Mouse (Mus musculus): ENCODE measurements around the gene Mindy4b-ps. TPM values are rescaled to one million over a fixed set of nuclear protein-coding genes. Genes with fewer than 3 reads are reported as not detected.

Mindy4b-ps gene
- polyA plus RNA-seq, 1 experiment from 2014 or later = not detected

DNA sequence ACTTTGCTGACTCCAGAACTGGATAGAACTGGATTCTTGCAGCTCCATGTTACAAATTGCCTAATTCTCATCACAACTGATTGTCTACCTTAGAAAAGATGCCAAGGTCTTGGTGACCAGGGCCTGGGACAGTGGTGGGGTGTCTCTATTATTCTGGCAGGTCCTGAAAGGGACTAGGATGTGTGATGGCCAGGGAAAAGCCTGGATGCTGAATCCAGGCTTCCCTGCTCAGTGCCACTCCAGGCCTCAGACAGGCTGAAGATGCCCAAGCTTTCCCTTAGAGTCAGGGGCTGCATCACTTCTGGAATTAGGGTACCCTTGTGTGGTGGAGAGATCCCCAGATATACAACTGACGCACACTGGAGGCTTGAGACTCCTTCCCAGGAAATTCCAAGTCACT, 7.8 kb upstream of the Mindy4b-ps start:
- Histone ChIP-seq H3K36me3 (replicated peaks; ENCODE audit: control insufficient read depth, insufficient read depth, low read depth, low read length) (no peaks in the 10 kb centered on the region), H3K9ac (replicated peaks; ENCODE audit: low read length) (no peak overlapping the region), H3K27me3 (ENCODE audit: control insufficient read depth, insufficient read depth, low read length) (no peaks in the 10 kb centered on the region), H3K4me2 (ENCODE audit: low read depth, low read length) (no peak overlapping the region), H3K4me3 (ENCODE audit: low read depth, low read length) (no peak overlapping the region), H3K4me1 (ENCODE audit: control insufficient read depth, insufficient read depth, low read length) (no peaks in the 10 kb centered on the region), H3K27ac (replicated peaks; ENCODE audit: low read depth, low read length) (no peak overlapping the region), H3K9me3 (replicated peaks; ENCODE audit: control insufficient read depth, low read length) (no peaks in the 10 kb centered on the region)
- DNase-seq (ENCODE audit: low spot score) (no peak), ATAC-seq (replicated peaks; ENCODE audit: insufficient number of reproducible peaks, low FRiP score, low TSS enrichment, low read depth) (no peak)
- 90% methylated on average over 1 of the region's 1 CpGs for WGBS

DNA sequence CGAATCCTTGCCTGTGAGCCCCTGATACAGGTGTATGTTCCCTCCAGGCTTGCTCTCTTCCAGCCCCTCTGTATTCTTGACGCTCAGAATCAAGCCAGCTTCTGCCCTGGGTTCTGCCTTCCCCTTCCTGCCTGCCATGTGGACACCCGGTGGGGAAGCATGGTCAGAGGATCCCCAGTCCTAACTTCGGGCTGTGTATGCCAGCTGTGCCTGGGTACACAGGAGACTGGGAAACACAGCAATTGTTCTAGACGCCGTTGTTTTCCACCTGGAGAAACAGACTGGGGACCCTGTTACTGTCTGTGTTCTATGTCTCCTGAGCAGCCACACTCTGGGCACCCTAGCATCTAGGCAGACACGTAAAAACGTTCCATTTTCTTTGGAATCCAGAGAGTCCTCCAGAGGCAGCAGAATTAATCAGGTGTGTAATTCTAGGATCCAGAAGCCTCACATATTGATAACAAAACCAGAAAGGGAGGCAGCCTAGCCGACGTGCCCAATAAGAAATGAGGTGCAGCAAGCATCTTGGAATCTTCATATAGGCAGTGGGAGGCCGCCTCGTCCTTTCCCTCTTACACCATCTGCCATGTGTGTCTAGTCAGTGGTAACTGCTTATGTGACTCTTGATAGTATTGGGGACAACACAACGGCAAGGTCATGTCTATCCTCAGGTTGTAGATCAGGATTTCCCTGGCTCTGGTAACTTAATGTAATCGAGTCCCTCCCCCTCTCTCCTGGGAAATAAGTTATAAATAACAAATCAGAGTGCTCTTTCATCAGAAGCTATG, 6.4 kb upstream of the Mindy4b-ps start:
- no peak overlapping the region for H3K4me2 ChIP-seq (ENCODE audit: low read depth, low read length)
- H3K36me3 ChIP-seq (replicated peaks; ENCODE audit: control insufficient read depth, insufficient read depth, low read depth, low read length) = no peaks in the 10 kb centered on the region
- ATAC-seq (replicated peaks; ENCODE audit: insufficient number of reproducible peaks, low FRiP score, low TSS enrichment, low read depth) (no peak), DNase-seq (ENCODE audit: low spot score) (no peak)
- no peaks in the 10 kb centered on the region for H3K27me3 ChIP-seq (ENCODE audit: control insufficient read depth, insufficient read depth, low read length)
- no peak overlapping the region for H3K27ac ChIP-seq (replicated peaks; ENCODE audit: low read depth, low read length)
- WGBS = 81% methylated on average over 14 of the region's 14 CpGs
- H3K9me3 ChIP-seq (replicated peaks; ENCODE audit: control insufficient read depth, low read length) = no peaks in the 10 kb centered on the region
- no peak overlapping the region for H3K4me3 ChIP-seq (ENCODE audit: low read depth, low read length)
- no peak overlapping the region for H3K9ac ChIP-seq (replicated peaks; ENCODE audit: low read length)
- H3K4me1 ChIP-seq (ENCODE audit: control insufficient read depth, insufficient read depth, low read length) = no peaks in the 10 kb centered on the region

DNA sequence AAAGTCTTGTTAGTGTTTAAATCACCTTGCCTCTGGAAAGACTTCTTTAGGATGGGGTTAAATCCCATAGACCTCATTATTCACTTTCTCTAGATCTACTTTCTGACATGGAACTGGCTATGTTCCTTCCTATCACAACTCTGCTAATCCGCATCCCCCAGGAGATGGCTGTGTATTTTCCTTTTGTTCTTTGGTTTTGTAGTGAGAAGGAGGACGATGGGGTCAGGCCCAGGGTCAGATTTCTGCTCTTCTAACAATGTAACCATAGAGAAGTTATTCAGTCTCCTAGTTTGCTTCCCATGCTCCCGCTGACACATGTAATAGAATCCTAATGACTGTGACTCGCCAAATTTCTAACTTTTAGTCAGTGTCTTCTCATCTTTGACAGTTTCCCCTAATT, 4.2 kb upstream of the Mindy4b-ps start:
- ATAC-seq (replicated peaks; ENCODE audit: insufficient number of reproducible peaks, low FRiP score, low TSS enrichment, low read depth) (no peak), DNase-seq (ENCODE audit: low spot score) (no peak)
- Histone ChIP-seq H3K9ac (replicated peaks; ENCODE audit: low read length) (no peak overlapping the region), H3K36me3 (replicated peaks; ENCODE audit: control insufficient read depth, insufficient read depth, low read depth, low read length) (no peaks in the 10 kb centered on the region), H3K27me3 (ENCODE audit: control insufficient read depth, insufficient read depth, low read length) (no peaks in the 10 kb centered on the region), H3K9me3 (replicated peaks; ENCODE audit: control insufficient read depth, low read length) (no peaks in the 10 kb centered on the region), H3K4me2 (ENCODE audit: low read depth, low read length) (no peak overlapping the region), H3K4me1 (ENCODE audit: control insufficient read depth, insufficient read depth, low read length) (no peaks in the 10 kb centered on the region), H3K27ac (replicated peaks; ENCODE audit: low read depth, low read length) (no peak overlapping the region), H3K4me3 (ENCODE audit: low read depth, low read length) (no peak overlapping the region)
- WGBS = 12% methylated on average over 4 of the region's 4 CpGs

DNA sequence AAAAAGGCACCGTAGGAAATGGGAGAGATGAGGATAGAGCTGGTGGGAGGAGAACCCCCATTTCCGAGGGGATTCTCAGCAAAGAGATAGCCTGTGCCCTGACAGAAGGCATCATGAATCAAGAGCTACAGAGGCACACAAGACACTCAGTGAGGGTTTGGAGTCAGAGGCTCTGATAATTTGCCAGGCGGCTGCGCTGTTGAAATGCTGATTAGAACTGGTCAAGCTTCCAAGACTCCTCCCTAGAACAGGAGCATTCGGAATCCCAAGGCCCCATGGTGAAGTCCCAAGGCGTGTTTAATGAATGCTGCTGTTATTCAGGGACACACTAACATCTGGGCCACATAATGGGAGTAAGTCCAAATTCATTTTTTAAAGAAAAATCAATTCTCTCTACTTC, 4.8 kb downstream of the Mindy4b-ps start:
- H3K36me3 ChIP-seq (replicated peaks; ENCODE audit: control insufficient read depth, insufficient read depth, low read depth, low read length) = no peaks in the 10 kb centered on the region
- no peak overlapping the region for H3K4me2 ChIP-seq (ENCODE audit: low read depth, low read length)
- no peak overlapping the region for H3K4me3 ChIP-seq (ENCODE audit: low read depth, low read length)
- no peaks in the 10 kb centered on the region for H3K27me3 ChIP-seq (ENCODE audit: control insufficient read depth, insufficient read depth, low read length)
- ATAC-seq (replicated peaks; ENCODE audit: insufficient number of reproducible peaks, low FRiP score, low TSS enrichment, low read depth) (no peak), DNase-seq (ENCODE audit: low spot score) (no peak)
- no peaks in the 10 kb centered on the region for H3K4me1 ChIP-seq (ENCODE audit: control insufficient read depth, insufficient read depth, low read length)
- H3K9me3 ChIP-seq (replicated peaks; ENCODE audit: control insufficient read depth, low read length) = no peaks in the 10 kb centered on the region
- H3K27ac ChIP-seq (replicated peaks; ENCODE audit: low read depth, low read length) = no peak overlapping the region
- 30% methylated on average over 6 of the region's 6 CpGs for WGBS
- H3K9ac ChIP-seq (replicated peaks; ENCODE audit: low read length) = no peak overlapping the region

DNA sequence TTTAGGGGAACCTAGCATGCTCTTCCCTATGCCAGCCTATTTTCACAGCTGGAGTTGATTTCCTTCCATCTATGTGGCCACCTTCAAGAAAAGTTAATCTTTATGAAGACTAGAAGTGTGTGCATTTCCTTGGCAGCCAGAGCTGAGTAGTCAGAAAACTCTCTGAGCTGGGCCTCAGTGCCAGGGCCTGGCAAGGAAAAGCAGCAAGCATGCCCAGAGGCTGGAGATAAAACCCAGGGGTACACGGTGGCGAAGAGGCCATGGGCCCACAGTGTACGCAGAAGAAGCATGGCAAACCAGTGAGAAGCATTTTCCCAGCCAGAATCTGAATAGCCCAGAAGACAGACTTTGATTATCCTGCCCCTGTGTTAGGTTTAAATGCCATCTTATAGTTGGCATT, 7.9 kb downstream of the Mindy4b-ps start:
- DNase-seq (ENCODE audit: low spot score) (no peak), ATAC-seq (replicated peaks; ENCODE audit: insufficient number of reproducible peaks, low FRiP score, low TSS enrichment, low read depth) (no peak)
- Histone ChIP-seq H3K27ac (replicated peaks; ENCODE audit: low read depth, low read length) (no peak overlapping the region), H3K4me2 (ENCODE audit: low read depth, low read length) (no peak overlapping the region), H3K36me3 (replicated peaks; ENCODE audit: control insufficient read depth, insufficient read depth, low read depth, low read length) (no peaks in the 10 kb centered on the region), H3K4me1 (ENCODE audit: control insufficient read depth, insufficient read depth, low read length) (no peaks in the 10 kb centered on the region; the same call in 1 of the 2 replicates), H3K9ac (replicated peaks; ENCODE audit: low read length) (no peak overlapping the region), H3K9me3 (replicated peaks; ENCODE audit: control insufficient read depth, low read length) (no peaks in the 10 kb centered on the region), H3K4me3 (ENCODE audit: low read depth, low read length) (no peak overlapping the region), H3K27me3 (ENCODE audit: control insufficient read depth, insufficient read depth, low read length) (no peaks in the 10 kb centered on the region; the same call in 1 of the 2 replicates)
- WGBS = 93% methylated on average over 3 of the region's 3 CpGs

DNA sequence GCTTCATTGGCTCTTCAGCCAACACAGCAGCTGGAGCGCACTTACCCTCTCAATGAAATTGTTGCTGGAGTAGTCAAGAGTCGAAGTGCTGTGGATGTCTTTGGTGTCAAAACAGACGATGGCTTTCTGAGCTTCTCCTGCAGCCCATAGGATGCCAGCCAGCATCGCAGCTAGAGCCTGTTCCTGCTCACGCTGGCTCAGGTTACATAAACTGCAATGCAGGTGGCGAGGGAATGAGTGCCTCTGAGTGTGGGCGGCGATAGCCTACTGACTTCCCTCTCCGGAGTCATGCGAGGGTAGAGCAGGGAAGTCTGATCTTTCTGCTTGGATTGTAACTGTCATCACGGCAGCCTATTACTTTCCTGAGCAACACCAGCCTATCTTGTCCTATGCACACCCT, 11.8 kb downstream of the Mindy4b-ps start:
- no peak overlapping the region for H3K4me3 ChIP-seq (ENCODE audit: low read depth, low read length)
- DNase-seq (ENCODE audit: low spot score) (peak; percentile 49), ATAC-seq (replicated peaks; ENCODE audit: insufficient number of reproducible peaks, low FRiP score, low TSS enrichment, low read depth) (no peak)
- no peaks in the 10 kb centered on the region for H3K36me3 ChIP-seq (replicated peaks; ENCODE audit: control insufficient read depth, insufficient read depth, low read depth, low read length)
- no peaks in the 10 kb centered on the region; the same call in 1 of the 2 replicates for H3K4me1 ChIP-seq (ENCODE audit: control insufficient read depth, insufficient read depth, low read length)
- H3K27me3 ChIP-seq (ENCODE audit: control insufficient read depth, insufficient read depth, low read length) = no peaks in the 10 kb centered on the region; the same call in 1 of the 2 replicates
- no peak overlapping the region for H3K4me2 ChIP-seq (ENCODE audit: low read depth, low read length)
- H3K9me3 ChIP-seq (replicated peaks; ENCODE audit: control insufficient read depth, low read length) = no peaks in the 10 kb centered on the region
- H3K9ac ChIP-seq (replicated peaks; ENCODE audit: low read length) = no peak overlapping the region
- 41% methylated on average over 11 of the region's 11 CpGs for WGBS
- no peak overlapping the region for H3K27ac ChIP-seq (replicated peaks; ENCODE audit: low read depth, low read length)

DNA sequence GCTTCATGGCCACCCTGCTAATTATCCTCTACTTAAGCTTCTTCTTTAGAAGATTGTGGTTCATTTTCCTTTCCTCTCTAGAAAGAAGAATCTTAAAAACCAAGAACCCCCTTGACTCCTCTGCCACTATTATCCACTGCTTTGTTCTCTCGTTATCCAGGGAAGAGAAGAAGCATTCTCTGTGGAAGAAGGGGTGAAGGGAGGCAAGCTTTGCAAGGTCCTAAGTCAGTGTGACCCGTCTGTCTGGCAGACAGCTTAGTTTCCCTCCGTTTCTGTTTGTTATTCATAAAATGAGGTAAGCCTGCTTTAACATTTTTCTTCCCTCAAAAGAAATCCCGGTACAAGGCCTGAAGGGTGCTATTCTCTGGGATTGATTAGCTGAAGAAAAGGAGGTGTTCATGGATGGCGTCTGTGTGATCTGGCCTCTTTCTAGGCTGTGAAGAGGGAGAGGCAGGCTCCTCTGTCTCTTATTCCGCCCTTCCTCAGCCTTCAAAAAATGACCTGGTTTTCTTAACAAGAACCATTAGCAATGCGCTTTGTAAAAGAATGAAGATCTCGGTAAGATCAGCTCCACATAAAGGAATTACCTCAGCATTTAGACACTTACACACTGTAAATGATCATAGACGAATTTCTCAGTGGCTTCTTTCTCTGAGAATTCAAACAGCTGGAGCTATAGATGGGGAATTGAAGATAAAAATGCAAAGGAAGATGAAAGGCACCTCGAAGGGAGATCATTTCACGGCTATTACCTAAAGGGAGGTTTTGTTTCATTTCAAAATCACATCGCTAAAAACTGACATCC, 12.8 kb downstream of the Mindy4b-ps start:
- Histone ChIP-seq H3K9ac (replicated peaks; ENCODE audit: low read length) (no peak overlapping the region), H3K4me1 (ENCODE audit: control insufficient read depth, insufficient read depth, low read length) (no peaks in the 10 kb centered on the region; the same call in 1 of the 2 replicates), H3K4me2 (ENCODE audit: low read depth, low read length) (no peak overlapping the region), H3K36me3 (replicated peaks; ENCODE audit: control insufficient read depth, insufficient read depth, low read depth, low read length) (no peaks in the 10 kb centered on the region), H3K4me3 (ENCODE audit: low read depth, low read length) (no peak overlapping the region), H3K27me3 (ENCODE audit: control insufficient read depth, insufficient read depth, low read length) (no peaks in the 10 kb centered on the region; the same call in 1 of the 2 replicates), H3K9me3 (replicated peaks; ENCODE audit: control insufficient read depth, low read length) (no peaks in the 10 kb centered on the region), H3K27ac (replicated peaks; ENCODE audit: low read depth, low read length) (no peak overlapping the region)
- 50% methylated on average over 12 of the region's 12 CpGs for WGBS
- DNase-seq (ENCODE audit: low spot score) (no peak), ATAC-seq (replicated peaks; ENCODE audit: insufficient number of reproducible peaks, low FRiP score, low TSS enrichment, low read depth) (no peak)

DNA sequence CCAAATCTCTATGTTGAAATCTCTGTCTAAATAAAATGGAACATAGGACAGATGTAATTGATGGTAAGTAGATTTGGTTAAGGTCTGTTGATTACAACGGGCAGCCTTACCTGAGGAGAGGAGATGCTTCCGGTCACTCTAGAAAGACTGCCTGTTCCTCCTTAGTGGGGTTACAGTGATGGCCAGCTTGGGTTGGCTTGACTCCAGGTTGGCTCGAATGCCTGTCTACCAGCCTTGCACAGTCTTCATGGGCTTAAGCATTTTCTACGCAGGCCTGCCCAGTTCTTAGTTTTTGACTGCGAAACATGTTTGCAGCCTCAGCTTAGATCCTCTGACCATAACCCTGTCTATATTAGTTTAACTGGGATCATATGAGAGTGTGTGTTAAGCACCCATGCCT, 13.5 kb downstream of the Mindy4b-ps start:
- H3K9ac ChIP-seq (replicated peaks; ENCODE audit: low read length) = no peak overlapping the region
- no peak overlapping the region for H3K4me2 ChIP-seq (ENCODE audit: low read depth, low read length)
- no peaks in the 10 kb centered on the region; the same call in 1 of the 2 replicates for H3K27me3 ChIP-seq (ENCODE audit: control insufficient read depth, insufficient read depth, low read length)
- ATAC-seq (replicated peaks; ENCODE audit: insufficient number of reproducible peaks, low FRiP score, low TSS enrichment, low read depth) = no peak
- no peaks in the 10 kb centered on the region for H3K36me3 ChIP-seq (replicated peaks; ENCODE audit: control insufficient read depth, insufficient read depth, low read depth, low read length)
- H3K27ac ChIP-seq (replicated peaks; ENCODE audit: low read depth, low read length) = no peak overlapping the region
- no peaks in the 10 kb centered on the region for H3K9me3 ChIP-seq (replicated peaks; ENCODE audit: control insufficient read depth, low read length)
- no peak overlapping the region for H3K4me3 ChIP-seq (ENCODE audit: low read depth, low read length)
- DNase-seq (ENCODE audit: low spot score) = no peak
- WGBS = 93% methylated on average over 5 of the region's 5 CpGs
- no peaks in the 10 kb centered on the region; the same call in 1 of the 2 replicates for H3K4me1 ChIP-seq (ENCODE audit: control insufficient read depth, insufficient read depth, low read length)

Data from embryonic facial prominence, embryonic 11.5 days (tissue).